Mouse (Mus musculus): Measurements from ENCODE around the gene Slc4a3. TPM values are rescaled to one million over a fixed set of nuclear protein-coding genes. Genes with fewer than 3 reads are reported as not detected.

Slc4a3 gene
- polyA plus RNA-seq, 1 experiment from 2014 or later, result 13.4 TPM

DNA sequence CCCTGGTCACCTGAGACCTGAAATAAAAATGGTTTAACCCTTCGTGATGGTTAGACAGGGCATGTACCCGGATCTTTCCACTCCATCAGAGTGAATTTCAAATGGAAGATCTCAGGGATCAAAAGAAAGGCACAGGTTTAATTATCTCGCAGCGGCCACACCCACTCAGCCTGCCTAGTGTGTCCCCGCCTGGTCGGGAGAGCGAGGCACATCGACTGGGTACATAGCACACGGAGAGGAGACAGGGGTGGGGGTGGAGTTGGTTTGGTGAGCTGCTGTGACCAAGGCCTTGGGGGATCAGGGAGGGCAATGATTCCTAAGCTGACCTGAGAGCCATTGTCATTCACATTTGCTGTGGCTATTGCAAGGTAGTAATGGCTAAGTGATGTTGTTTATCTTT is 48.8 kb downstream of the Slc4a3 start:
- H3K9me3 ChIP-seq, result no peaks in the 10 kb centered on the region
- H3K27me3 ChIP-seq (replicated peaks), result no peaks in the 10 kb centered on the region
- no peak overlapping the region for H3K4me3 ChIP-seq (replicated peaks)
- H3K27ac ChIP-seq, result no peak overlapping the region
- ATAC-seq, result no peak
- H3K4me2 ChIP-seq (replicated peaks), result no peak overlapping the region
- WGBS, result 45% methylated on average over 9 of the region's 9 CpGs
- no peaks in the 10 kb centered on the region for H3K4me1 ChIP-seq (replicated peaks)
- no peak overlapping the region for H3K9ac ChIP-seq
- H3K36me3 ChIP-seq, result no peaks in the 10 kb centered on the region

DNA sequence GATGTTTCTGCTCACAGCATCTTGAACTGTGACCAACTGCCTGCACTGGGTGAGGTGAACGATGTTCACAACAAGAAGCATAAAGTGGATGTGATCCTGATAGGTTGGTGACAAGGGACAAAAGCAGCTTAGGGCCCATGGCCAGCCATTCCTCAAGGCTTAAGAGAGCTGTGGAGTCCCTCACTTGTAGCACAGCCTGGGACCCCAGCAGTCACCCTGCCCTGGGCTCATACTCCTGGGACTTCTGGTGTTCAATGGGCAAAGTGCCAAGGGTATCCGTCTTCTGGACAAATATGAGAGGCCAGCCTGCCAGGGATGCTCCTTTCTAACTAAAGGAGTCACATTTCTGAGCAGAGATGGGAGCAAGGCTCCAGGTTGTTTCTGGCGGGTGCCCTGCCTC is 49.9 kb downstream of the Slc4a3 start:
- no peak overlapping the region for H3K27ac ChIP-seq
- H3K9me3 ChIP-seq, result no peaks in the 10 kb centered on the region
- H3K4me3 ChIP-seq (replicated peaks), result no peak overlapping the region
- no peak overlapping the region for H3K4me2 ChIP-seq (replicated peaks)
- no peaks in the 10 kb centered on the region for H3K4me1 ChIP-seq (replicated peaks)
- ATAC-seq, result no peak
- WGBS, result 75% methylated on average over 3 of the region's 3 CpGs
- no peak overlapping the region for H3K9ac ChIP-seq
- no peaks in the 10 kb centered on the region for H3K27me3 ChIP-seq (replicated peaks)
- H3K36me3 ChIP-seq, result no peaks in the 10 kb centered on the region

GRCm38 (mm10) chr1:75596906-75597305 is 50.8 kb downstream of the Slc4a3 start:
- 90% methylated on average over 2 of the region's 2 CpGs for WGBS
- no peaks in the 10 kb centered on the region for H3K36me3 ChIP-seq
- ATAC-seq, result no peak

DNA sequence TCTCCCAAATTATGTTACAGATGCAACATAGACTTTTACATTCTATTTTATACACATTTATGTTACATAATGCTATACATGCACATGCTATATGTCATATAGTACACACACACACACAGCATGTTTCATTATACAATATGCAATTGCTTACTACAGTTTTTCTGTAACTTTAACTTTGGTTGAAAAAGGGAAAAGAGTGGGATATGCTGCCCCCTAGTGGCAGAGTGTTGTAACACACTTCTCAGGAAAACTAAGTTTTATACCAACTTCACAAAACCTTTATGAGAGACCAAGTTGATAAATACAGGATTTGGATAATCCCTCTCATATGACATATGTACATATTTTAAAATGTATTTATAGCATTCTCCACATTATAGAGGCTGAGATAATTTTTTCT is 51.6 kb downstream of the Slc4a3 start:
- no peaks in the 10 kb centered on the region for H3K36me3 ChIP-seq
- no peak overlapping the region for H3K4me3 ChIP-seq (replicated peaks)
- no peak for ATAC-seq
- no peaks in the 10 kb centered on the region for H3K4me1 ChIP-seq (replicated peaks)
- H3K9ac ChIP-seq, result no peak overlapping the region
- no peak overlapping the region for H3K27ac ChIP-seq
- no peak overlapping the region for H3K4me2 ChIP-seq (replicated peaks)
- H3K9me3 ChIP-seq, result no peaks in the 10 kb centered on the region
- H3K27me3 ChIP-seq (replicated peaks), result no peaks in the 10 kb centered on the region

More at GRCm38 (mm10) chr1:75596906-75597305, 50.8 kb downstream of the Slc4a3 start:
- no peaks in the 10 kb centered on the region for H3K4me1 ChIP-seq (replicated peaks)
- no peak overlapping the region for H3K4me3 ChIP-seq (replicated peaks)
- H3K27me3 ChIP-seq (replicated peaks), result no peaks in the 10 kb centered on the region
- no peaks in the 10 kb centered on the region for H3K9me3 ChIP-seq
- no peak overlapping the region for H3K4me2 ChIP-seq (replicated peaks)
- H3K27ac ChIP-seq, result no peak overlapping the region
- H3K9ac ChIP-seq, result no peak overlapping the region

DNA sequence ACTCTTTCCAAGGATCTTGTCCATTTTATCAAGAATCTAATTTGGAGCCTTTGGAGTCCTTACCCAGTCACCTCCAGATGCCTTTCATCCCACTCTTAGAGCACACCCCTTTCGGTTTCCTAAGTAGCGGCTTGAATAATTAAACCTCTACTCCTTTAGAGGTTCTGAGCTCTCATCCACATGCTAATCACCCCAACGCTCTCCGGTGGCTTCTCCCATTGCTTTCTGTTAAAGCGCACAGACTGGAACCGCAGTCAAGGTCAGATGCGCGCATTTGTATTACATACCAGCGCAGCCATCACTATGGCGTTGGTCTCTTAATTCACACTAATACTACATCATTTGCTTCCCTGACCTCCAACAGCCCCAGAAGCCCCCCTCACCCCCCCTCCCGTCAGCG is 55.7 kb downstream of the Slc4a3 start:
- no peaks in the 10 kb centered on the region for H3K36me3 ChIP-seq
- ATAC-seq, result no peak
- no peak overlapping the region for H3K4me3 ChIP-seq (replicated peaks)
- no peaks in the 10 kb centered on the region for H3K4me1 ChIP-seq (replicated peaks)
- 24% methylated on average over 10 of the region's 12 CpGs for WGBS
- no peak overlapping the region for H3K27ac ChIP-seq
- H3K9me3 ChIP-seq, result no peaks in the 10 kb centered on the region
- H3K27me3 ChIP-seq (replicated peaks), result no peaks in the 10 kb centered on the region
- no peak overlapping the region for H3K9ac ChIP-seq
- no peak overlapping the region for H3K4me2 ChIP-seq (replicated peaks)

- Histone ChIP-seq H3K9me3 (no peaks in the 10 kb centered on the region), H3K9ac (no peak overlapping the region), H3K4me3 (replicated peaks) (no peak overlapping the region), H3K27me3 (replicated peaks) (no peaks in the 10 kb centered on the region), H3K36me3 (no peaks in the 10 kb centered on the region), H3K4me2 (replicated peaks) (no peak overlapping the region), H3K4me1 (replicated peaks) (no peaks in the 10 kb centered on the region), H3K27ac (no peak overlapping the region)
- no peak for ATAC-seq
- 78% methylated on average over 7 of the region's 7 CpGs for WGBS
Observed at GRCm38 (mm10) chr1:75603584-75603983, 57.5 kb downstream of the Slc4a3 start.

DNA sequence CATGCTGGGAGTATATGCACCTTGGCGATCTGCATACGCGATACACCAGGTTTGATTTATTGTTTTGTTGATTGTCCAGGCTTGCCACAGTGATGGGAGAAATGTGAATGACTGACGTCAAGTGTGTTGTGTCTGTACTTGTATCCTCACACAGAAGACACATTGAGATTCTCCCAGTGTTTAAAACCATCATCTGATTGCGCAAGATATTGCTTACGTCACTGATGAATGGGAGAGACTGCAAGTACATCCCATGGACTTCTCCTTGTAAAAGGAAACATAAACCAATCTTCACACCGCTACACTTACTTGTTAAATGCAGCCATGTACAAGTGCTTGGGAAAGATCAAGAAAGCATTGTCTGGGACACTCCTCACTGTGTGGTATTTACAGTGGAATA is 62.2 kb downstream of the Slc4a3 start:
- no peaks in the 10 kb centered on the region for H3K4me1 ChIP-seq (replicated peaks)
- no peak overlapping the region for H3K27ac ChIP-seq
- H3K36me3 ChIP-seq, result no peaks in the 10 kb centered on the region
- 85% methylated on average over 7 of the region's 7 CpGs for WGBS
- H3K27me3 ChIP-seq (replicated peaks), result no peaks in the 10 kb centered on the region
- H3K4me3 ChIP-seq (replicated peaks), result no peak overlapping the region
- H3K9me3 ChIP-seq, result no peaks in the 10 kb centered on the region
- no peak overlapping the region for H3K9ac ChIP-seq
- H3K4me2 ChIP-seq (replicated peaks), result no peak overlapping the region
- no peak for ATAC-seq

- no peak for ATAC-seq
Observed at GRCm38 (mm10) chr1:75608625-75609263, 62.7 kb downstream of the Slc4a3 start.

GRCm38 (mm10) chr1:75609264-75609662 is 63.2 kb downstream of the Slc4a3 start:
- Histone ChIP-seq H3K4me1 (replicated peaks) (no peaks in the 10 kb centered on the region), H3K9me3 (no peaks in the 10 kb centered on the region), H3K4me3 (replicated peaks) (no peak overlapping the region), H3K4me2 (replicated peaks) (no peak overlapping the region), H3K27me3 (replicated peaks) (no peaks in the 10 kb centered on the region), H3K9ac (no peak overlapping the region), H3K27ac (no peak overlapping the region), H3K36me3 (no peaks in the 10 kb centered on the region)
- 85% methylated on average over 9 of the region's 9 CpGs for WGBS
- ATAC-seq, result no peak

More at GRCm38 (mm10) chr1:75608625-75609263, 62.7 kb downstream of the Slc4a3 start:
- 75% methylated on average over 11 of the region's 11 CpGs for whole genome bisulfite sequencing
- H3K27ac ChIP-seq, result no peak overlapping the region
- H3K36me3 ChIP-seq, result no peaks in the 10 kb centered on the region
- no peak overlapping the region for H3K4me3 ChIP-seq (replicated peaks)
- no peaks in the 10 kb centered on the region for H3K4me1 ChIP-seq (replicated peaks)
- no peaks in the 10 kb centered on the region for H3K27me3 ChIP-seq (replicated peaks)
- no peaks in the 10 kb centered on the region for H3K9me3 ChIP-seq
- H3K4me2 ChIP-seq (replicated peaks), result no peak overlapping the region
- no peak overlapping the region for H3K9ac ChIP-seq

DNA sequence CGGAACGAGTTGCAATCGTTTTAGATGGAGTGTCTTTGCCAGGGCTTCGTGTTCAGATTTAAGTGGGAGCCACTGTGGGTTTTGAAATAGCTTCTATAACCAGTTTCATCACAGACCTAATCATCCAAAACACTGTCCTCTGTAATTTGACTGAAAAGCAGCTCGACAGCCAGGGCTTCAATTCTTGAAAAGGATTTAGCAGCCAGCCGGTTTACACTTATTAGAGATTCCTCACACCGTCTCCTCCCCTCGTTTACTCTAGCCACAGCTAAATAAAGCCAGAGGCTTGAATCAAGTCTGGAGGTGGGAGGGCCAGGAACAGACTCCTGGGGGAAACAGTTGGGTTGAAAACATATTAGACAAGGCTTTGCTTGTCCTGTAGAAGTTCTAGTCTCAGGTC is 64.5 kb downstream of the Slc4a3 start:
- Histone ChIP-seq H3K4me1 (replicated peaks) (no peaks in the 10 kb centered on the region), H3K27me3 (replicated peaks) (no peaks in the 10 kb centered on the region), H3K27ac (no peak overlapping the region), H3K4me2 (replicated peaks) (no peak overlapping the region), H3K9me3 (no peaks in the 10 kb centered on the region), H3K4me3 (replicated peaks) (no peak overlapping the region), H3K9ac (no peak overlapping the region), H3K36me3 (no peaks in the 10 kb centered on the region)
- no peak for ATAC-seq
- WGBS, result 52% methylated on average over 8 of the region's 8 CpGs

Other genes with a start within 250 kb of the Slc4a3 start
- gene Dnpep, start 228.3 kb upstream of the Slc4a3 start, polyA plus RNA-seq (2015; fragmentation: Nextera tagmentation; extraction: Ambion mirVana), result 131 and 145 TPM in 2 replicates
- 105 and 111 TPM in 2 replicates for gene Des, start 185.9 kb upstream of the Slc4a3 start, polyA plus RNA-seq (2015; fragmentation: Nextera tagmentation; extraction: Ambion mirVana)
- gene Speg, start 171.0 kb upstream of the Slc4a3 start, polyA plus RNA-seq (2015; fragmentation: Nextera tagmentation; extraction: Ambion mirVana), result 35.6 and 39.3 TPM in 2 replicates
- gene Gmppa, start 110.3 kb upstream of the Slc4a3 start, polyA plus RNA-seq (2015; fragmentation: Nextera tagmentation; extraction: Ambion mirVana), result 98.9 and 103 TPM in 2 replicates
- 2.6 and 2.7 TPM in 2 replicates for gene Asic4, start 95.8 kb upstream of the Slc4a3 start, polyA plus RNA-seq (2015; fragmentation: Nextera tagmentation; extraction: Ambion mirVana)
- gene Chpf, start 67.0 kb upstream of the Slc4a3 start, polyA plus RNA-seq (2015; fragmentation: Nextera tagmentation; extraction: Ambion mirVana), result 35.9 and 36.9 TPM in 2 replicates
- 2.2 and 2.4 TPM in 2 replicates for gene Tmem198, start 66.7 kb upstream of the Slc4a3 start, polyA plus RNA-seq (2015; fragmentation: Nextera tagmentation; extraction: Ambion mirVana)
- gene Obsl1, start 39.8 kb upstream of the Slc4a3 start, polyA plus RNA-seq (2015; fragmentation: Nextera tagmentation; extraction: Ambion mirVana), result 70.3 and 70.5 TPM in 2 replicates
- gene Inha, start 39.2 kb upstream of the Slc4a3 start, polyA plus RNA-seq (2015; fragmentation: Nextera tagmentation; extraction: Ambion mirVana), result 5.2 and 8.9 TPM in 2 replicates
- 18.2 and 18.9 TPM in 2 replicates for gene Stk11ip, start 24.7 kb upstream of the Slc4a3 start, polyA plus RNA-seq (2015; fragmentation: Nextera tagmentation; extraction: Ambion mirVana)

Data from intestine, embryonic 15.5 days (tissue).